Mouse (Mus musculus) spleen, embryonic (tissue): ENCODE results near the gene Gm45140.

Source experiments
- CTCF ChIA-PET: fragments of 350-600 bp; sonication (Branson Sonifier 250); formaldehyde crosslinking; loops from one replicate; lab custom pipeline; 2022; lab: Charles Lee

The Gm45140 gene

DNA sequence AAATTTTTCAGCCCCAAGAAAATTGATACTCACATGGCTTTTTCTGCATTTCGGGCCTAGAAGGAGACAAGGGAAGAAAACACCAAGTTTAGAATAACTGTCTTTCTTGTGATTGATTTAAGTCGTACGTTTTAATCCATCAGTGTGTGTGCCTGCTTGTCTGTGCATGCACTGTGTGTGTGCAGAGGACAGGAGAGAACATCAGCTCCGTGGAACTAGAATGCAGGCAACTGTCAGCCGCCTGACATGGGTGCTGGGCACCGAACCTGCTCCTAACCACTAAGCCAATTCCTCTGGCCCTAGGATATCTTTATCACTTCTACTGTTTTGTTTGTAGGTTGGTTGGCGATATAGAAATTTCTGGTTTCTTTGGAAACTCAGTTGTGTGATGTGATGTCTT is at the start of gene Gm45140:
Gene Gm45140 (minus strand): TSS at position 101 of the 400 bp plus-strand sequence.
- CTCF ChIA-PET = no interaction called here

GRCm38 (mm10) chr6:87882816-87883215 is 47.2 kb upstream of the Gm45140 start:
- CTCF ChIA-PET = interaction anchor here (0.6 kb wide), 1 partner anchor 547 kb away, joined by 3 read pairs; no protein-coding TSS in a partner anchor

DNA sequence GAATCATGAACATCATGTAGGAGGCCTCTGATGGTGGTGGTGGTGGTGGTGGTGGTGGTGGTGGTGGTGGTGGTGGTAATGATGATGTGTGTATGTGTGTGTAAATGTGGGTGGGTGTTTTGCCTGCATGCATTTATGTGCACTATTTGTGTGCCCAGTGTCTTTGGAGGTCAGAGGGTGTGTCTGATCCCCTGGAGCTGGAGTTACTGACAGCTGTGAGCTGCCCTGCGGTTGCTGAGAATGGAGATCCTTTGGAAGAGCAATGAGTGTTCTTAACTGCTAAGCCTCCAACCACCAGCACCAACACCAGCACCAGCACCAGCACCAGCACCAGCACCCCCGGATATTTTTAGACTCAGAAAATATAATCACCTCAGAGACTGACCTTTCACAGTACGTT is 46.6 kb upstream of the Gm45140 start:
- CTCF ChIA-PET = interaction anchor here (0.6 kb wide), 1 partner anchor 548 kb away, joined by 3 read pairs; no protein-coding TSS in a partner anchor

DNA sequence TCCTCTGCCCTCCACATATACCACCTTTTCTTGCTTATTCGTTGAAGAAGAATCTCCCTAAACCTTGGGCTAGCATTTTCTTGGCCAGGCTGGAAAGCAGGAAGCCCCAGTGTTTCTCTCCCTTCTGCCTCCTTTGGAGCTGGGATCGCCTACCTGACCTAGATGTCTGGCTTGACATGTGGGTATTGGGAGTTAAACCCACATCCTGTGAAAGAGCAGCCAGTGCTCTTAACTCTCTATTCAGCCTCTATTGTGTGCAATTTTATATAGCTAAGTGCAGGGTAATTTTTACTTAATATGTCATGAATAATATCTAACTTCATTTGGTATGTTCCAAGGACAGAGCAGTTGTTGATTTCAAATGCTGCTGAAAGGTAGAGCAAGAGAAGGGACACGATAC is 44.0 kb upstream of the Gm45140 start:
- CTCF ChIA-PET = interaction anchor here (0.5 to 0.7 kb wide), 3 partner anchors 36 to 981 kb away, joined by 3 to 12 read pairs (median 4); no protein-coding TSS in a partner anchor

GRCm38 (mm10) chr6:87879010-87879409 is 43.4 kb upstream of the Gm45140 start:
- CTCF ChIA-PET = interaction anchor here (0.6 kb wide), 1 partner anchor 980 kb away, joined by 4 read pairs; no protein-coding TSS in a partner anchor

GRCm38 (mm10) chr6:87876068-87876643 is 40.6 kb upstream of the Gm45140 start:
- CTCF ChIA-PET = no interaction called here

DNA sequence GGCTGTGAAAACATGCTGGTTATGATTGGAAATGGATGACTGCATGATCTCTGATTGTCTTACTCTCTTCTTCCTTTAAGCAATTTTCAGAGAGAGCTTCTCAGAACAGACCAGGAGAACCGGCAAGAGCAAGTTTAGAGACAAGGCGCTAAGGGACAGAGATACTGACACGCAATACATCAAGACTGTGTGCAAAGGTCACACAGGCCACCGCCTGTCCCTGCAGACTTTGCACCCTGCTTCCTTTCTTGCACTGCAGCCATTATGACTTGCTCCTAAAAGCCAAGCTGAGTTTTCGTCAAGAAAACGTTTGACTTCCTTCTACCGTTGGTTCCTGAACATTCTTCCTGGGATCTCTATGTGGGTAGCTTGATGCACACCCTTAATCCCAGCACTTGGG is 40.0 kb upstream of the Gm45140 start:
- CTCF ChIA-PET = no interaction called here

GRCm38 (mm10) chr6:87875083-87875482 is 39.5 kb upstream of the Gm45140 start:
- CTCF ChIA-PET = no interaction called here

DNA sequence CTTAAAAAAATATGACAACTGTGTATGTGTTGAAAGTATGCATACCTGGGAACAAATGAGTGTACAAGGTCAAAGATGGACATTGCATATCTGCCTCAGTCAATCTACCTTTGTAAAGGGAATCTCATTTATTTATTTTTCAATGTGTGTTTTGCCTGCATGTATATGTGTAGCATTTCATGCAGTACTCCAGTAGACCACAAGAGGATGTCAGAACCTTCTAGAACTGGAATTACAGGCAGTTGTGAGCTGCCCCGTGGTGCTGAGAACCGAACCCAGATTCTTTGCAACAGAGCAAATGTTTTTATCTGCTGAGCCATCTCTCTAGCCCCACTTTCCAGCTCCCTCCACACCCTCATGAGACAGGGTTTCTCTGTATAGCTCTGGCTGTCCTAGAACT is 38.4 kb upstream of the Gm45140 start:
- CTCF ChIA-PET = no interaction called here

GRCm38 (mm10) chr6:87873104-87873503 is 37.5 kb upstream of the Gm45140 start:
- CTCF ChIA-PET = no interaction called here

GRCm38 (mm10) chr6:87871240-87871639 is 35.6 kb upstream of the Gm45140 start:
- CTCF ChIA-PET = no interaction called here

DNA sequence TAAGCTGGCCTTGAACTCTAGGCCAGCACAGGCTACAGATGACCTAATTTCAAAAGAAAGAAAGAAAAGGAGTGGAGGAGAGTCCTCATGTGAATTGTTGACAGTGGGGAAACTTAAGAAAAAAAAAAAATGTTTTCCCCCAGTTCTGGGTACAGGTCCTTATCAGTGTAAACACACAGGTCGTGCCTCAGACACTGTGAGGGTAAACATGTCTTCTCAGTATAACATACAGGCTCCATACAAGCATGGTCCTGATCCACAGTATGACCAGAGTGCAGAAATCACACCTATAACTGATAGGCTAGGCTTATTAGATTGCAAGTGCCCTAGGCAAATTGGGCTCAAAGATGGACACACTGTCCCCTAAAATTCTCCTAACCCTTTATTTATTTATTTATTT is 34.8 kb upstream of the Gm45140 start:
- CTCF ChIA-PET = no interaction called here

DNA sequence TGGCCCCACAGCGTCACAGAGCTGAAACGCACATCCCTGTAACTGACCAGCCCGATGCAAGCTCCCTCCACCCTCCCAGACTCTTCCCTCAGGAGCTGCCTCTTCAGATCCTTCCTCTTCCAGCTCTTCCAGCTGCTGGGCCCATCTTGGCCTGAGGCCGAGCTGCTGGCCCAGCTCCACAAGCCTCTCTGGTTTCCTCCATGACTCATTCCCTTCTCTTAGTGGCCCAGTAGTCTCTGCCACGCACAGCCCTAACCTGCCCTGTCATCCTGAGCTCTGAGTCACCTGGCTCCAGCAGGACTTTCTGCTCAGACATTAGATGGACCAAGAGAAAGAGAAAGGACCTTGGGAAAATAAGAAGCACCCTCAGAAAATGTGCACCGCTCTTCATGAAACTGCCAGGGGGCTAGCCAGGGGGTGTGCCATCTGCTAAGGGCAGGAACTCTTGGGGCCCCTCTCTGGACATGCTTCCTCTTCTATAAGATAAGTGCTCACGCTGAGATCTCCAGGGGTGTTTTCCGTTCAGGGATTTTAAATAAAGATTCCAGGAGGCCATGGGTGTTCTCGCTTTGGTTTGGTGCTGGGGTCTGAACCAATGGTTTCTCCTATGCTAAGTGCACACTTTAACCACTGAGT is 33.4 kb upstream of the Gm45140 start:
- CTCF ChIA-PET = no interaction called here

DNA sequence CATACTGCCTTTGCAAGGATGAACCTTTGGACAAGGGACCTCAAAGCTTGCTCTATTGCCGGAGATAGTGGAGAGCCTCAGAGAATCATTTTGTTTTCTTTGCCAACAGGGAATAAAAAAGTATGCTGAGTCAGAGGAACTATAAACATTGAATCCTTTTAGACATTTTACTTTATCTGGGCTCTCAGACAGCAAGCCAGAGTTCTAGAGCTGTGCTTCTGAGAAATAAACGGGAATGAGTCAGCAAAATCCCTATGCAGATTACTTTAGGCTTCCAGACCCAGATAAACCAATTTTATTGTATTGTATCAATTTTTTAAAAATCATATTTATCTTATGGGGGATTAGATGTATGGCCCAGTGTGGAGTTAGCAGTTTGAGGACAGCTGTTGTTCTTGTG is 31.7 kb upstream of the Gm45140 start:
- CTCF ChIA-PET = no interaction called here

- CTCF ChIA-PET = no interaction called here
These were observed 30.6 kb upstream of the Gm45140 start for GRCm38 (mm10) chr6:87866211-87866610.

DNA sequence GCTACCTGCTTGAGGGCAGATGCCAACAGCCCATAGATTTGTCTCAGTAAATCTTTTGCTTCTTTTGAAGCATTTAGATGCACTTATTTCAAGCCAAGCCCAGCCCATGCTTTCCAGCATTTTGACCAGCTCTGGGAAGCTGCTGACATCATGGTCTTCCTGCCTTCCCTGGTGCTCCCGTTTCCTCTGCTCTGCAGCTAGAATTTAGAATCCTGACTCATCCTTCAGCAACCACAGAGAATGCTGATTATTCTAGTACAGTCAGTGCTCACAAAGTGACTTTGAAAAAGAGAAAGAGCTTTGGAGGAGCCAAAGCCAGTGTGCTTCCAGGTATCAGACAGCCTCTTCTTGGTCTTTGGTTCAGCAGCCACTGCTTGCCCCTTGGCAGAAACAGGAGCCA is 21.5 kb upstream of the Gm45140 start:
- CTCF ChIA-PET = no interaction called here

DNA sequence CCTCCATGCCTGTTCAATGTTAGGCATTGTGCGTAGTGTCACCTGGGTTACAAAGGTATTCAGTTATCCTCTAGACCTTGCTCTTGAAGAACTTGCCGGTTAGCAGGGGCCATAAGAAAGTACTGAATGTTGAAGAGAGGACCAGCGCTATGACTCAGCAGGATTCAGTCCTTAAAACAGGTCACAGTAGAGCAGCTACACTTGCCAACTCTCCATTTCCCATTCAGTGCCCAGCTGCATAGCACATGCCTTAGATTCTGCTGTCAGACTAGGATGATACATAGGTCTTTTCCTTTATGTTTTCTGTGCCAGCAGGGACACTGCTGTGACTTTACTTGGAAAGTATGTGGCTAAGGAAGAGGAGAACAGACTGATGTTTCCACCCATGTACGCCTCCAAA is 17.9 kb upstream of the Gm45140 start:
- CTCF ChIA-PET = no interaction called here

GRCm38 (mm10) chr6:87851871-87852270 is 16.3 kb upstream of the Gm45140 start:
- CTCF ChIA-PET = interaction anchor here (0.5 to 0.6 kb wide), 3 partner anchors 31 to 1317 kb away, joined by 3 to 4 read pairs (median 3); no protein-coding TSS in a partner anchor

GRCm38 (mm10) chr6:87850900-87851614 is 15.5 kb upstream of the Gm45140 start, which contains the start of gene Cnbp:
Gene Cnbp, minus strand, starts transcription at chr6:87851106.
- CTCF ChIA-PET = no interaction called here

- CTCF ChIA-PET = interaction anchor here (0.9 kb wide), 1 partner anchor 11 kb away, joined by 3 read pairs; no protein-coding TSS in a partner anchor
These were observed 14.7 kb upstream of the Gm45140 start for GRCm38 (mm10) chr6:87850155-87850899.

DNA sequence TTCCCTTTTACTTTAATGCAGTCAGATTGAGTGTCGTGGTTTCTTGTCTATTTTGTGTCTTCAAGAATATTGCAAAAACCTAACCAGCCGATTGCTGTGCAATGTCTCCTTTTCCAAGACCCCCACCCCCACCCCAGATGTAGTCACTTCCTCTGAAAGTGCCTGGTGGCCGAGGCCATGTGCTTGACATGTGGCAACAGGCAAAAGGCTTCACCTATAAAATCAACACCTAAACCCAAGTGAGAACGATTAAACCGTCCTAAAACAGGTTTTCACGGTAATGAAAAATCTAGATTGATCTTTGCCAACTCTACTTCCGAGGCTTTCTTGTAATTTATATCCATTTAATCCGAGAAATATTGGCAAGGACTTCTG is 14.2 kb upstream of the Gm45140 start:
- CTCF ChIA-PET = interaction anchor here (0.9 kb wide), 1 partner anchor 10 kb away, joined by 3 read pairs; no protein-coding TSS in a partner anchor
